Mouse (Mus musculus) midbrain, embryonic 15.5 days (tissue): Measurements from ENCODE around the gene Cul4a. TPM values are rescaled to one million over a fixed set of nuclear protein-coding genes. Genes with fewer than 3 reads are reported as not detected.
"Not testable (repeated sequence)": the region's sequence is repeated elsewhere in the genome, so short reads cannot be mapped to it uniquely, and the experiment has no call there.

Source experiments
- ATAC-seq: fragments of 200-750 bp; cut with Nextera tagmentation; replicated peaks from 2 replicates; pipeline ENCODE4 v1.8.0; 2017; ENCODE audit warnings: moderate TSS enrichment
- H3K27ac ChIP-seq: fragments of 300-500 bp; sonication (generic); 2 replicates; pipeline ENCODE4 v1.5.1; 2015; ENCODE audit warnings: mild to moderate bottlenecking, inconsistent platforms
- H3K27me3 ChIP-seq: fragments of 300-500 bp; sonication (generic); replicated peaks from 2 replicates; pipeline ENCODE4 v1.6.1; 2015; ENCODE audit warnings: inconsistent platforms
- H3K36me3 ChIP-seq: fragments of 300-500 bp; sonication (generic); replicated peaks from 2 replicates; pipeline ENCODE4 v1.6.1; 2015; ENCODE audit warnings: inconsistent platforms
- H3K4me1 ChIP-seq: fragments of 300-500 bp; sonication (generic); 2 replicates; pipeline ENCODE4 v1.6.1; 2015; ENCODE audit warnings: inconsistent platforms
- H3K4me2 ChIP-seq: fragments of 300-500 bp; sonication (generic); 2 replicates; pipeline ENCODE4 v1.6.1; 2015; ENCODE audit warnings: inconsistent platforms, mild to moderate bottlenecking, moderate library complexity
- H3K4me3 ChIP-seq: fragments of 300-500 bp; sonication (generic); 2 replicates; pipeline ENCODE4 v1.5.1; 2015; ENCODE audit warnings: mild to moderate bottlenecking, inconsistent platforms
- H3K9ac ChIP-seq: fragments of 300-500 bp; sonication (generic); 2 replicates; pipeline ENCODE4 v1.6.1; 2015; ENCODE audit warnings: mild to moderate bottlenecking, inconsistent platforms
- H3K9me3 ChIP-seq: fragments of 300-500 bp; sonication (generic); 2 replicates; pipeline ENCODE4 v1.6.1; 2016; ENCODE audit warnings: inconsistent platforms
- WGBS: fragments of 180-500 bp; shearing (Covaris S2); methylation state at CpG from one replicate; pipeline ENCODE4 v1.1.7; 2015; ENCODE audit warnings: mixed read lengths; 5-methylcytosine and 5-hydroxymethylcytosine counted together
- polyA plus RNA-seq: library from polyadenylated mRNA; unstranded; fragments of >200 nt; fragmentation: Nextera tagmentation; extraction: Ambion mirVana; gene quantifications from 2 replicates; pipeline ENCODE4 v1.2.1, GENCODE M21; 2015

The Cul4a gene
- polyA plus RNA-seq, 1 experiment from 2014 or later = 70.4 TPM

GRCm38 (mm10) chr8:13109416-13109960 is 4.1 kb downstream of the Cul4a start:
- no peak overlapping the region for H3K9ac ChIP-seq
- 87% methylated on average over 1 of the region's 1 CpGs for WGBS

DNA sequence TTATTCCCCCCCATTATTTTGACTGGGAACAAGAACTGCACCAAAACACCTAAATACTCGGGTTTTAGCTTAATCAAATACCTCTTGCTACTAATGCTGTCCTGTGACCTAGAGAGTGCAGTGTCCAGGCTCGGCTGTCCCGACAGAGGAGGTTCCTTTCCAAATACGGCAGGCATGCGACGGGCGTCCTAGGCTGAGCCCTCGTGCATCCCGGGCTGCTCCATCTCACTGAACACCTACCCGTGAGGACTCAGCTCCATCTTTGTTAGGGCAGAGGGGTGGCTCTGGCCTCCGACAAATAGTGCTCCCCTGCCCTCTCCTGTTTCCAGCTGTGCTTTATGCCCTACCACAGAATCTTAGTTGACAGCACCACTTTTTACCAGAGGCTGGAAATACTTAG is 6.5 kb downstream of the Cul4a start:
- Histone ChIP-seq H3K27ac (no peak overlapping the region), H3K4me2 (no peak overlapping the region), H3K36me3 (0 out of 2 replicates have a peak, but pooled peaks cover 6% of the 10 kb centered on the region), H3K27me3 (no peaks in the 10 kb centered on the region), H3K9me3 (no peaks in the 10 kb centered on the region), H3K4me1 (0 out of 2 replicates have a peak, but pooled peaks cover 13% of the 10 kb centered on the region), H3K4me3 (no peak overlapping the region), H3K9ac (no peak overlapping the region)
- 91% methylated on average over 11 of the region's 11 CpGs for WGBS
- ATAC-seq = no peak

More at GRCm38 (mm10) chr8:13109416-13109960, 4.1 kb downstream of the Cul4a start:
- H3K4me3 ChIP-seq = no peak overlapping the region
- no peaks in the 10 kb centered on the region for H3K9me3 ChIP-seq
- no peaks in the 10 kb centered on the region for H3K27me3 ChIP-seq
- no peak overlapping the region for H3K4me2 ChIP-seq
- ATAC-seq = no peak
- peaks cover 21% of the 10 kb centered on the region for H3K4me1 ChIP-seq
- no peak overlapping the region for H3K27ac ChIP-seq
- H3K36me3 ChIP-seq = 0 out of 2 replicates have a peak, but pooled peaks cover 6% of the 10 kb centered on the region

- no peak overlapping the region for H3K9ac ChIP-seq
- H3K27me3 ChIP-seq = no peaks in the 10 kb centered on the region
- 97% methylated on average over 4 of the region's 4 CpGs for WGBS
- H3K9me3 ChIP-seq = no peaks in the 10 kb centered on the region
- no peak overlapping the region for H3K27ac ChIP-seq
- 0 out of 2 replicates have a peak, but pooled peaks cover 6% of the 10 kb centered on the region for H3K4me1 ChIP-seq
- peaks cover 9% of the 10 kb centered on the region; the same call in 1 of the 2 replicates for H3K36me3 ChIP-seq
- H3K4me3 ChIP-seq = no peak overlapping the region
- H3K4me2 ChIP-seq = no peak overlapping the region
- no peak for ATAC-seq
Measured at GRCm38 (mm10) chr8:13113232-13113631, 7.8 kb downstream of the Cul4a start.

GRCm38 (mm10) chr8:13117096-13117495 is 11.7 kb downstream of the Cul4a start:
- Histone ChIP-seq H3K27ac (no peak overlapping the region), H3K4me3 (no peak overlapping the region), H3K9me3 (no peaks in the 10 kb centered on the region), H3K4me2 (no peak overlapping the region), H3K36me3 (peaks cover 9% of the 10 kb centered on the region; the same call in 1 of the 2 replicates), H3K27me3 (no peaks in the 10 kb centered on the region), H3K9ac (no peak overlapping the region), H3K4me1 (no peaks in the 10 kb centered on the region)
- 92% methylated on average over 2 of the region's 2 CpGs for WGBS
- no peak for ATAC-seq

DNA sequence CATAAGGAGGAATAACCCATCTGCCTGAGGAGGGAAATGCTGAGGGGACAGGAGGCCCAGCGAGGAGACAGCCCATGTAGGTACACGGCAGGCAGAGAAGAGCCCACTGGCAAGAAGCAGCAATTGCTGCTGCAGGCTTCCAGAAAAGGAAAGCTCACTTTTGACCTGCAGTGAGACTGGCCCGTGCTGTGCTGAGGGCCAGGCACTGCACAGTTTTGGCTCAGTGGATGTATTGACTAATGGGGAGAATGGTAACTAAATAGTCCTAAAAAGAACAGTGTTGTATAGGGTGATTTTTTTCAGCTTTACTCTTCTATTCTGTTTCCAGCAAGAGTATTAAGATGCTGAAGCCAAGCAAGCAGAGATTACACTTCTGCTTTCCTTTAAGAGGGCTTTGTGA is 13.1 kb downstream of the Cul4a start:
- WGBS = 89% methylated on average over 3 of the region's 3 CpGs
- H3K4me1 ChIP-seq = no peaks in the 10 kb centered on the region
- ATAC-seq = no peak
- no peak overlapping the region for H3K9ac ChIP-seq
- H3K9me3 ChIP-seq = no peaks in the 10 kb centered on the region
- peaks cover 7% of the 10 kb centered on the region; the same call in 1 of the 2 replicates for H3K36me3 ChIP-seq
- H3K4me2 ChIP-seq = no peak overlapping the region
- no peaks in the 10 kb centered on the region for H3K27me3 ChIP-seq
- no peak overlapping the region for H3K27ac ChIP-seq
- no peak overlapping the region for H3K4me3 ChIP-seq

DNA sequence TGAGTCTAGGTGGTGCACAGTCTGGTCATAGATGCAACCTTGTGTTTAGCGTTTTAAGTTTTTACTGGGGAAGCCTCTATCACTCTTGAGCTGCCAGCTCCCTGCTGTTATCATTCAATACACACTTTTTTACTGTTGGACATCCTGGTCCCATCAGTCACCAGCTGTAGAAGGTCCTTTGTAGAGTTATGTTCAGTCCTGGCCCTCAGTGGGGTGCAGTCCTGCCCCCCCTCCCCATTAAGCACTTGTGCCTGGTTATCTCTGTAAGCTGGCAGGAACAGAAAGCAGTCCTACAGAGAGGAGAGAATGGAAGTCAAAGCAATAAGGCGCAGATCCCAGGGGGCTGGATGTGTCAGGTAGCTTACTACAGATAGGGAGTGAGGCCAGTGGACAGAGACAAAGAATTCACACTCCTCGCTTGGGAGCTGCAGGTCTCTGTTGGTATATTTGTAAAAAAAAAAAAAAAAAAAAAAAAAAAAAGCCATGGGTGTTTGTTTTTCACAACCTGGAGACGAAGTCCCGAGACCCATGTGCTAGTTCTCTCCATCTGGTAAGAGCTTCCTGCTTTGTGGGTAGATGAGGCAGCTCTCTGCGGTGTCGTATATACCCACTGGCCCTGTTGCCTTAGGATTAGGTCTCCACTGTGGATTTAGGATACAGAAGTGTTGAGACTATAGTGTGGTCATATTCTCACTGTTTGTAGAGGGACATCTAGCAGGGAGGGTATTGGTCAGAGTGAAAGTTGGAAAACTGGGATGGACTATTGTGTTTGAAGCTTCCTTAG is 15.7 kb downstream of the Cul4a start:
- Histone ChIP-seq H3K36me3 (peaks cover 19% of the 10 kb centered on the region), H3K4me2 (no peak overlapping the region), H3K4me3 (no peak overlapping the region), H3K9me3 (no peaks in the 10 kb centered on the region), H3K9ac (no peak overlapping the region), H3K27ac (no peak overlapping the region), H3K27me3 (no peaks in the 10 kb centered on the region), H3K4me1 (no peaks in the 10 kb centered on the region)
- no peak for ATAC-seq
- WGBS = 86% methylated on average over 7 of the region's 7 CpGs

GRCm38 (mm10) chr8:13122887-13123421 is 17.5 kb downstream of the Cul4a start:
- 94% methylated on average over 7 of the region's 7 CpGs for WGBS
- Histone ChIP-seq H3K27ac (no peak overlapping the region), H3K36me3 (peaks cover 33% of the 10 kb centered on the region), H3K27me3 (no peaks in the 10 kb centered on the region), H3K4me3 (no peak overlapping the region), H3K4me2 (no peak overlapping the region), H3K9me3 (no peaks in the 10 kb centered on the region), H3K4me1 (no peaks in the 10 kb centered on the region), H3K9ac (no peak overlapping the region)
- no peak for ATAC-seq

GRCm38 (mm10) chr8:13124897-13125296 is 19.5 kb downstream of the Cul4a start:
- H3K9me3 ChIP-seq = no peaks in the 10 kb centered on the region
- no peak overlapping the region for H3K4me2 ChIP-seq
- H3K36me3 ChIP-seq = peaks cover 45% of the 10 kb centered on the region
- H3K4me1 ChIP-seq = no peaks in the 10 kb centered on the region
- no peak overlapping the region for H3K27ac ChIP-seq
- no peaks in the 10 kb centered on the region for H3K27me3 ChIP-seq
- WGBS = 95% methylated on average over 8 of the region's 8 CpGs
- no peak for ATAC-seq
- no peak overlapping the region for H3K9ac ChIP-seq
- no peak overlapping the region for H3K4me3 ChIP-seq

GRCm38 (mm10) chr8:13132220-13132619 is 26.8 kb downstream of the Cul4a start:
- not testable (repeated sequence) for H3K27me3 ChIP-seq, H3K9ac ChIP-seq, ATAC-seq, H3K9me3 ChIP-seq, H3K4me3 ChIP-seq, H3K4me1 ChIP-seq, H3K27ac ChIP-seq, H3K4me2 ChIP-seq
- WGBS = 68% methylated on average over 9 of the region's 9 CpGs
- peaks cover 70% of the 10 kb centered on the region for H3K36me3 ChIP-seq

- WGBS = 95% methylated on average over 6 of the region's 6 CpGs
- Histone ChIP-seq H3K4me3 (no peak overlapping the region), H3K27ac (no peak overlapping the region), H3K27me3 (no peaks in the 10 kb centered on the region), H3K4me1 (no peaks in the 10 kb centered on the region), H3K36me3 (peaks cover 91% of the 10 kb centered on the region), H3K9me3 (no peaks in the 10 kb centered on the region), H3K9ac (no peak overlapping the region), H3K4me2 (no peak overlapping the region)
- ATAC-seq = no peak
Measured at GRCm38 (mm10) chr8:13139641-13140182, 34.3 kb downstream of the Cul4a start.

DNA sequence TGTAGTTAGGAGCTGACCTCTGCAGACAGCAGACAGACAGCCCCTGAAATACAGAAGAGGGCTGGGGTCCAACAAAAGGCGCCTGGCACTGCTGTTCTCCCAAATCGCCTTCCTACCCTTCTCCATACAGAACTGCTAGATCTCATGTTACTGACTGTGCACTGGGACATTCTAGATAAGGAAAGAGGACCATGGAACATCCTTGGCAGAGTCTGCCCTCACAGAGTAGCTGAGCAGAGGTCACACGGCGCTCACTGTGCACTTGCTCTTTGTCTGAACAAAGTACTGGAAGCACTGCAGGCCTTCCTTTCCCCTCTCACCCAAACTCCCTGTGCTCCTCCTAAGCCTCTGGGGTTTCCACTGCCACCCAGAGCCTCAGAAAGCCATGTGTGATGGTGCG is 36.3 kb downstream of the Cul4a start:
- Histone ChIP-seq H3K27ac (no peak overlapping the region), H3K27me3 (no peaks in the 10 kb centered on the region), H3K4me3 (no peak overlapping the region), H3K4me1 (no peaks in the 10 kb centered on the region), H3K4me2 (no peak overlapping the region), H3K36me3 (peaks cover 87% of the 10 kb centered on the region), H3K9me3 (no peaks in the 10 kb centered on the region), H3K9ac (no peak overlapping the region)
- ATAC-seq = no peak
- WGBS = 95% methylated on average over 5 of the region's 5 CpGs

DNA sequence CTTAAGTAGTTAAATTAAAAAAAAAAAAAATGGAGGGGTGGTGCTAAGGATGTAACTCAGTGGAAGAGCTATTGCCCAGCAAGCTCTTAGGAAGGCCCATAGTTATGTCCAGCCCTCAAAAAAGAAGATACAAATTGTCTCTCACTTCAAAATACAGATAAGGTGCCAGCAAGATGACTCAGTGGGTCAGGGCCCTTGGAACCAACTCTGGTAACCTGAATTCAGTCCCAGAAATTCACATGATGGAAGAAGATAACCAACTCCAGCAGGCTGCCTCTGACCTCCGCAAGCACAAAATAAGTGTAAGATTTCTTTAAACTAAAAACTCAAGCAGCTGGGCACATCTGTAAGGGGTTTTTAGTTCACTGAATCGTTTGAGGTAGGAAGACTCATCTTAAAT is 43.1 kb downstream of the Cul4a start:
- no peak overlapping the region for H3K9ac ChIP-seq
- no peak for ATAC-seq
- no peaks in the 10 kb centered on the region for H3K9me3 ChIP-seq
- H3K4me2 ChIP-seq = no peak overlapping the region
- H3K36me3 ChIP-seq = peaks cover 41% of the 10 kb centered on the region
- H3K4me3 ChIP-seq = no peak overlapping the region
- H3K27me3 ChIP-seq = no peaks in the 10 kb centered on the region
- no peaks in the 10 kb centered on the region for H3K4me1 ChIP-seq
- no peak overlapping the region for H3K27ac ChIP-seq
- WGBS = 94% methylated on average over 2 of the region's 2 CpGs
